Mouse (Mus musculus): ENCODE results near the gene Leng1. TPM values are rescaled to one million over a fixed set of nuclear protein-coding genes. Genes with fewer than 3 reads are reported as not detected.
"Not testable (repeated sequence)": the region's sequence is repeated elsewhere in the genome, so short reads cannot be mapped to it uniquely, and the experiment has no call there.

The Leng1 gene
- polyA plus RNA-seq, 1 experiment, result 10.4 TPM

GRCm38 (mm10) chr7:3704475-3704874 lies 38.8 kb upstream of the Leng1 start:
- peaks cover 35% of the 10 kb centered on the region for H3K79me2 ChIP-seq (ENCODE audit: control insufficient read depth, insufficient read depth)
- peak overlapping the region; percentile 89 for H3ac ChIP-seq (ENCODE audit: control insufficient read depth, insufficient read length, low read depth)
- H3K27me3 ChIP-seq (ENCODE audit: control insufficient read depth, insufficient read depth, insufficient read length), result no peaks in the 10 kb centered on the region
- peaks cover 28% of the 10 kb centered on the region for H3K79me3 ChIP-seq (ENCODE audit: low read depth)
- peaks cover 35% of the 10 kb centered on the region for H3K36me3 ChIP-seq (ENCODE audit: control insufficient read depth, insufficient read depth)
- peak; percentile 94 for TF ChIP-seq MAX (IDR thresholded peaks at IDR 0.05)
- TF ChIP-seq MYOG (IDR thresholded peaks at IDR 0.05; ENCODE audit: control insufficient read depth, extremely low read depth, insufficient read length), result no peak
- no peak for TF ChIP-seq CTCF (IDR thresholded peaks at IDR 0.05; ENCODE audit: control insufficient read depth, insufficient read depth, insufficient read length)
- peak overlapping the region; percentile 99 for H3K4me3 ChIP-seq (ENCODE audit: insufficient read depth, poor library complexity, severe bottlenecking)

DNA sequence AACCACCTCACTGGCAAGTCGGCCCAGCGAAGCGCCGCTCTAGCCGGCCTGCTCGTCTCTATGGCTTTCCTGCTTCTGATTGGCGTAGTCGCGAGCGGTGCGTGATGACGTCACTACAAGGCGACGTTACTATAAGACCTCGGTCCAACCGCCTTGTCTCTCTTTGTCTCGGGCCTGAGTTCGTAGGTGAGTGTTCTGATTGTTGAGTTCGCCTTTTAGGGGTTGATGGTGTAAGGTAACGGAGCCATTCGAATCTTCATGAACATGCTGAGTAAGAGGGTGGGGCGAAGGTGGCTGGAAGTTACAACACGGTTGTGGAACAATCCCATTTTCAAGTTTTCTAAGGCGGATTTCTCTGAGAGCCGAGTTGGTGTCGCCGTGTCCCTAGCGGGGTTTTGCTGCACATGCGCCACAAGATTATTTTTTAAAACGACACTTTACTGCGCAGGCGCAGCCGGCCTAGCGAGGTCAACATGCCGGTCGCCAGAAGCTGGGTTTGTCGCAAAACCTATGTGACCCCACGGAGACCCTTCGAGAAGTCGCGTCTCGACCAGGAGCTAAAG lies 38.3 kb upstream of the Leng1 start, which contains the start of gene Rps9:
Gene Rps9 (plus strand): TSS at position 115 of the 563 bp plus-strand sequence.
- Histone ChIP-seq H3K27me3 (ENCODE audit: control insufficient read depth, insufficient read depth, insufficient read length) (no peaks in the 10 kb centered on the region), H3K4me3 (ENCODE audit: insufficient read depth, poor library complexity, severe bottlenecking) (peak within 1 kb of the TSS; percentile 99), H3K79me3 (ENCODE audit: low read depth) (peaks cover 28% of the 10 kb centered on the region), H3K79me2 (ENCODE audit: control insufficient read depth, insufficient read depth) (peaks cover 35% of the 10 kb centered on the region), H3K36me3 (ENCODE audit: control insufficient read depth, insufficient read depth) (peaks cover 35% of the 10 kb centered on the region), H3ac (ENCODE audit: control insufficient read depth, insufficient read length, low read depth) (peak within 1 kb of the TSS; percentile 89)
- TF ChIP-seq CTCF (IDR thresholded peaks at IDR 0.05; ENCODE audit: control insufficient read depth, insufficient read depth, insufficient read length) (no peak), FOSL1 (IDR thresholded peaks at IDR 0.05; ENCODE audit: insufficient read depth, low read length, poor library complexity, severe bottlenecking) (no peak), MYOD1 (IDR thresholded peaks at IDR 0.05; ENCODE audit: control insufficient read depth, insufficient read length, low read depth) (no peak), MYOG (IDR thresholded peaks at IDR 0.05; ENCODE audit: control insufficient read depth, extremely low read depth, insufficient read length) (no peak), CEBPB (IDR thresholded peaks at IDR 0.05; ENCODE audit: low read depth) (no peak), USF1 (IDR thresholded peaks at IDR 0.05; ENCODE audit: low read depth) (no peak), MAX (IDR thresholded peaks at IDR 0.05) (no peak)

DNA sequence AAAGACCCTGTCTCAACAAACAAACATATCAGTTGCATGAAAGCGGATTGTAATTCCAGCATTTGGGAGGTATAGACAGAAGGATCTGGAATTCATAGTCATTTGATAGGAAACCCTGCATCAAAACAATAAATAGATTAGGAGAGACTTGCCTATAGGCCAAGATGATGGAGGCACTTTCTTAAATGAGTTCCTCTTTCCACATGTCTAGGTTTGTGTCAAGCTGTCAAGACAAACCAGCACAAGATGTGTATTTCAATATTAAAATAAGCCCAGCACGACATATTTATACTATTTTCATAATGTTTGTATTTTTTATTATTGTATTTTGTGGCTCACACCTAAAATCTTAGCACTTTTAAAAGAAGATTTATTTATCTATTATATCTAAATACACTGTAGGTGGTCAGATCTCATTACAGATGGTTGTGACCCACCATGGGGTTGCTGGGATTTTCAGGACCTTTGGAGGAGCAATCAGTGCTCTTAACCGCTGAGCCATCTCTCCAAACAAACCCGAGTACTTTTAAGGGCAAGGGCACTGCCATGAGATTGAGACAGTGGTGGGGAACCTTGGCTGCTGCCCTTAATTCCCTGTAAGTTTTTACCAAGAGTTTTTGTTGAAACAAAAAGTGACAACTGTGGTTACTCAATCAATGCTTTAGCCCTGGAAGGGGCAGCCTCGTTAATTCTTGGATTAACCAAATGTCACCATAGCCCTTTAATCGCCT lies 37.7 kb upstream of the Leng1 start:
- Histone ChIP-seq H3ac (ENCODE audit: control insufficient read depth, insufficient read length, low read depth) (peak overlapping the region; percentile 43), H3K36me3 (ENCODE audit: control insufficient read depth, insufficient read depth) (peaks cover 35% of the 10 kb centered on the region), H3K79me2 (ENCODE audit: control insufficient read depth, insufficient read depth) (peaks cover 35% of the 10 kb centered on the region), H3K4me3 (ENCODE audit: insufficient read depth, poor library complexity, severe bottlenecking) (peak overlapping the region; percentile 99), H3K27me3 (ENCODE audit: control insufficient read depth, insufficient read depth, insufficient read length) (no peaks in the 10 kb centered on the region), H3K79me3 (ENCODE audit: low read depth) (peaks cover 28% of the 10 kb centered on the region)
- TF ChIP-seq FOSL1 (IDR thresholded peaks at IDR 0.05; ENCODE audit: insufficient read depth, low read length, poor library complexity, severe bottlenecking) (no peak), CEBPB (IDR thresholded peaks at IDR 0.05; ENCODE audit: low read depth) (no peak), MYOD1 (IDR thresholded peaks at IDR 0.05; ENCODE audit: control insufficient read depth, insufficient read length, low read depth) (no peak), CTCF (IDR thresholded peaks at IDR 0.05; ENCODE audit: control insufficient read depth, insufficient read depth, insufficient read length) (no peak), USF1 (IDR thresholded peaks at IDR 0.05; ENCODE audit: low read depth) (no peak), MYOG (IDR thresholded peaks at IDR 0.05; ENCODE audit: control insufficient read depth, extremely low read depth, insufficient read length) (no peak), MAX (IDR thresholded peaks at IDR 0.05) (no peak)

GRCm38 (mm10) chr7:3698471-3698870 lies 32.8 kb upstream of the Leng1 start:
- Histone ChIP-seq H3K4me3 (ENCODE audit: insufficient read depth, poor library complexity, severe bottlenecking) (no peak overlapping the region), H3K79me2 (ENCODE audit: control insufficient read depth, insufficient read depth) (peaks cover 12% of the 10 kb centered on the region), H3K36me3 (ENCODE audit: control insufficient read depth, insufficient read depth) (peaks cover 15% of the 10 kb centered on the region), H3K79me3 (ENCODE audit: low read depth) (peaks cover 9% of the 10 kb centered on the region), H3ac (ENCODE audit: control insufficient read depth, insufficient read length, low read depth) (no peak overlapping the region), H3K27me3 (ENCODE audit: control insufficient read depth, insufficient read depth, insufficient read length) (no peaks in the 10 kb centered on the region)
- TF ChIP-seq CTCF (IDR thresholded peaks at IDR 0.05; ENCODE audit: control insufficient read depth, insufficient read depth, insufficient read length), result no peak
- no peak for TF ChIP-seq MYOD1 (IDR thresholded peaks at IDR 0.05; ENCODE audit: control insufficient read depth, insufficient read length, low read depth)
- no peak for TF ChIP-seq MYOG (IDR thresholded peaks at IDR 0.05; ENCODE audit: control insufficient read depth, extremely low read depth, insufficient read length)
- TF ChIP-seq MAX (IDR thresholded peaks at IDR 0.05), result no peak
- TF ChIP-seq USF1 (IDR thresholded peaks at IDR 0.05; ENCODE audit: low read depth), result no peak
- no peak for TF ChIP-seq FOSL1 (IDR thresholded peaks at IDR 0.05; ENCODE audit: insufficient read depth, low read length, poor library complexity, severe bottlenecking)
- no peak for TF ChIP-seq CEBPB (IDR thresholded peaks at IDR 0.05; ENCODE audit: low read depth)

DNA sequence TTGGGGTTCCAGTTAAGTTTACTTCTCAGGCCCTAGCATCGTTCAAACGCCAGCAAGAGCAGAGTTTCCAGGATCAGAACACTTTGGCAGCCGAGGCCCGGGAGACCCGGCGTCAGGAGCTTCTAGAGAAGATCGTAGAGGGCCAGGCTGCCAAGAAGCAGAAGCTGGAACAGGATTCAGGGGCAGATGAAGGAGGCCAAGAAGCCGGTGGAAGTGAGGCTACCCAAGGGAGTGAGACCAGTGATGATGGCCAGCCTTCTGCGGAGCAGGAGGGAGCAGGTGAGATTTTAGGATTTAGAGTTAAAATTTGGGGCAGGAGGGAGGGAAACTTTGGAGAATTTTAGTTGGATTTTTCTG lies 29.3 kb upstream of the Leng1 start:
- H3K36me3 ChIP-seq (ENCODE audit: control insufficient read depth, insufficient read depth), result peaks cover 23% of the 10 kb centered on the region

More for the DNA sequence above, 29.3 kb upstream of the Leng1 start:
- Histone ChIP-seq H3ac (ENCODE audit: control insufficient read depth, insufficient read length, low read depth) (peak overlapping the region; percentile 78), H3K4me3 (ENCODE audit: insufficient read depth, poor library complexity, severe bottlenecking) (peak overlapping the region; percentile 50), H3K79me3 (ENCODE audit: low read depth) (peaks cover 15% of the 10 kb centered on the region), H3K79me2 (ENCODE audit: control insufficient read depth, insufficient read depth) (peaks cover 36% of the 10 kb centered on the region)
- not testable (repeated sequence) for H3K27me3 ChIP-seq (ENCODE audit: control insufficient read depth, insufficient read depth, insufficient read length)

All from C2C12 (cell line).